Mouse (Mus musculus) heart, adult 2 months (tissue): Measurements from ENCODE around the gene 1700102P08Rik. TPM values are rescaled to one million over a fixed set of nuclear protein-coding genes. Genes with fewer than 3 reads are reported as not detected.

ENCODE experiments used
- DNase-seq, 2 experiments: peaks; one replicate each; pipeline ENCODE4 v3.0.0; 2021
- H3K27ac ChIP-seq: fragments of 200-600 bp; 2 replicates; pipeline ENCODE4 v1.8.1; 2022
- H3K27me3 ChIP-seq: fragments of 200-500 bp; 2 replicates; pipeline ENCODE4 v1.6.1; 2012; ENCODE audit warnings: mild to moderate bottlenecking, low read length, inconsistent platforms, mixed read lengths; ENCODE audit not compliant: control insufficient read depth, insufficient read depth
- H3K36me3 ChIP-seq: fragments of 200-500 bp; 2 replicates; pipeline ENCODE4 v1.6.1; 2012; ENCODE audit warnings: low read length, inconsistent platforms; ENCODE audit not compliant: control insufficient read depth, insufficient read depth
- H3K4me1 ChIP-seq: fragments of 200-500 bp; 2 replicates; pipeline ENCODE4 v1.6.1; 2011; ENCODE audit warnings: low read length; ENCODE audit not compliant: control insufficient read depth, insufficient read depth
- H3K4me3 ChIP-seq: fragments of 200-600 bp; 2 replicates; pipeline ENCODE4 v1.8.1; 2022
- H3K79me2 ChIP-seq: fragments of 200-500 bp; replicated peaks from 2 replicates; pipeline ENCODE4 v1.6.1; 2012; ENCODE audit warnings: mild to moderate bottlenecking, inconsistent platforms, low read length, moderate library complexity, mixed read lengths; ENCODE audit not compliant: control insufficient read depth, insufficient read depth
- H3K9ac ChIP-seq: fragments of 200-500 bp; 2 replicates; pipeline ENCODE4 v1.6.1; 2012; ENCODE audit warnings: low read depth, mild to moderate bottlenecking, control low read depth, inconsistent platforms, low read length, mixed read lengths
- CTCF ChIP-seq: fragments of 200-600 bp; IDR thresholded peaks from 2 replicates; pipeline ENCODE4 v1.8.1; 2022; ENCODE audit warnings: antibody characterized with exemption, mild to moderate bottlenecking, moderate library complexity
- EP300 ChIP-seq: fragments of 200-500 bp; IDR thresholded peaks from 2 replicates; pipeline ENCODE4 v1.6.1; 2011; ENCODE audit warnings: low read depth, low read length, control low read depth; ENCODE audit not compliant: insufficient read depth
- POLR2A ChIP-seq: fragments of 200-500 bp; IDR thresholded peaks from 2 replicates; pipeline ENCODE4 v1.6.1; 2011; ENCODE audit warnings: mild to moderate bottlenecking, low read depth, low read length, control low read depth; ENCODE audit not compliant: insufficient read depth
- WGBS: fragments of 180-500 bp; shearing (Covaris S2); methylation state at CpG from one replicate; pipeline ENCODE4 v1.1.7; 2018; 5-methylcytosine and 5-hydroxymethylcytosine counted together
- intact Hi-C: fragments of 180-260 bp; cut with DNase I; formaldehyde crosslinking; loops from one replicate; pipeline ENCODE4 v1.15.1; 2025
- polyA plus RNA-seq: library from polyadenylated mRNA; depleted of rRNA; stranded (reverse); fragments of >200 nt; gene quantifications from 2 replicates; pipeline ENCODE4 v1.2.3, GENCODE M21; 2012
- total RNA-seq, 2 experiments: library from RNA; stranded (reverse); gene quantifications; 2 replicates each; pipeline ENCODE4 v1.2.3; 2021

1700102P08Rik gene
- total and polyA plus RNA-seq, 3 experiments = 0.25 to 0.68 (median 0.57) TPM

- no peaks in the 10 kb centered on the region for H3K36me3 ChIP-seq
- TF ChIP-seq CTCF (peak; percentile 100), POLR2A (no peak), EP300 (no peak)
- intact Hi-C loops = loop anchor here (5.0 kb wide), 2 partner anchors 40 to 70 kb away; partner anchors contain the start of gene Usp19
- H3K79me2 ChIP-seq = no peaks in the 10 kb centered on the region
- 0 out of 2 replicates have a peak, but pooled peaks cover 2% of the 10 kb centered on the region for H3K4me1 ChIP-seq
- peak; percentile 85 to 90 for DNase-seq
- WGBS = 1% methylated on average over 40 of the region's 40 CpGs
- H3K4me3 ChIP-seq = peak overlapping the region; percentile 67
- H3K9ac ChIP-seq = peak overlapping the region; percentile 53
- no peaks in the 10 kb centered on the region for H3K27me3 ChIP-seq
- H3K27ac ChIP-seq = peak overlapping the region; percentile 43
Observed at GRCm38 (mm10) chr9:108452291-108452906, 59.8 kb downstream of the 1700102P08Rik start.

GRCm38 (mm10) chr9:108452911-108453310 is 60.3 kb downstream of the 1700102P08Rik start:
- no peak for TF ChIP-seq CTCF
- TF ChIP-seq POLR2A = no peak
- TF ChIP-seq EP300 = no peak
- Histone ChIP-seq H3K4me3 (peak overlapping the region; percentile 67; the same call in 1 of the 2 replicates), H3K9ac (no peak overlapping the region), H3K79me2 (no peaks in the 10 kb centered on the region), H3K36me3 (no peaks in the 10 kb centered on the region), H3K27me3 (no peaks in the 10 kb centered on the region), H3K4me1 (0 out of 2 replicates have a peak, but pooled peaks cover 2% of the 10 kb centered on the region), H3K27ac (peak overlapping the region; percentile 43; the same call in 1 of the 2 replicates)
- intact Hi-C loops = loop anchor here (5.0 kb wide), 2 partner anchors 39 to 71 kb away; partner anchors contain the start of gene Usp19
- 44% methylated on average over 6 of the region's 6 CpGs for WGBS
- DNase-seq = no peak

GRCm38 (mm10) chr9:108453458-108453857 is 60.9 kb downstream of the 1700102P08Rik start:
- no peak for DNase-seq
- Histone ChIP-seq H3K9ac (no peak overlapping the region), H3K27ac (no peak overlapping the region), H3K4me3 (no peak overlapping the region), H3K79me2 (no peaks in the 10 kb centered on the region), H3K36me3 (no peaks in the 10 kb centered on the region), H3K27me3 (no peaks in the 10 kb centered on the region), H3K4me1 (0 out of 2 replicates have a peak, but pooled peaks cover 2% of the 10 kb centered on the region)
- 63% methylated on average over 4 of the region's 4 CpGs for WGBS
- TF ChIP-seq EP300 (no peak), CTCF (no peak), POLR2A (no peak)
- intact Hi-C loops = loop anchor here (5.0 kb wide), 2 partner anchors 39 to 71 kb away; partner anchors contain the start of gene Usp19

- Histone ChIP-seq H3K9ac (no peak overlapping the region), H3K4me1 (0 out of 2 replicates have a peak, but pooled peaks cover 2% of the 10 kb centered on the region), H3K27ac (no peak overlapping the region), H3K27me3 (no peaks in the 10 kb centered on the region), H3K79me2 (no peaks in the 10 kb centered on the region), H3K4me3 (no peak overlapping the region), H3K36me3 (no peaks in the 10 kb centered on the region)
- WGBS = 86% methylated on average over 6 of the region's 6 CpGs
- no peak for DNase-seq
- intact Hi-C loops = loop anchor here (5.0 kb wide), 2 partner anchors 38 to 72 kb away; partner anchors contain the start of gene Usp19
- TF ChIP-seq CTCF (no peak), EP300 (no peak), POLR2A (no peak)
Observed at GRCm38 (mm10) chr9:108454429-108454828, 61.8 kb downstream of the 1700102P08Rik start.

GRCm38 (mm10) chr9:108455747-108456571 is 63.4 kb downstream of the 1700102P08Rik start:
- intact Hi-C loops = no loop called here
- Histone ChIP-seq H3K79me2 (no peaks in the 10 kb centered on the region), H3K36me3 (no peaks in the 10 kb centered on the region), H3K27ac (no peak overlapping the region), H3K4me3 (no peak overlapping the region), H3K9ac (no peak overlapping the region), H3K4me1 (no peaks in the 10 kb centered on the region), H3K27me3 (no peaks in the 10 kb centered on the region)
- no peak for TF ChIP-seq CTCF
- no peak for TF ChIP-seq EP300
- TF ChIP-seq POLR2A = no peak
- no peak for DNase-seq
- 62% methylated on average over 12 of the region's 12 CpGs for WGBS

DNA sequence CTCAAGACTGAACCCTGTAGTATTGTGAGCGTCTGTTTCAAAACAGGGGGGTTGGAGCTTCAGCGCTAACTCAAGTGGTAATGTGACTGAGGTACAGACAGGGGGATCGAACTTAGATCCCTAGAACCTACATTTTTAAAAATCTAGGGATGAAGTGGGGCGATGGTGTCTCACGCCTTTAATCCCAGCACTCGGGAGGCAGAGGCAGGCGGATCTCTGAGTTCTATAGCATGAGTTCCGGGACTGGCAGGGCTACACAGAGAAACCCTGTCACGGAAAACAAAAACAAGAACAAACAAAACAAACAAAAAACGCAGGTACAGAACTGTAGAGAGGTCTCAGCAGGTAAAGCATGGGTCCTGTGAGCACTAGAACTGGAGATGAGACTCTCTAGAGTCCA is 64.3 kb downstream of the 1700102P08Rik start:
- 87% methylated on average over 10 of the region's 10 CpGs for WGBS
- TF ChIP-seq EP300 (no peak), POLR2A (no peak), CTCF (no peak)
- no peaks in the 10 kb centered on the region for H3K27me3 ChIP-seq
- peaks cover 6% of the 10 kb centered on the region for H3K4me1 ChIP-seq
- H3K9ac ChIP-seq = no peak overlapping the region
- no peaks in the 10 kb centered on the region for H3K79me2 ChIP-seq
- H3K27ac ChIP-seq = no peak overlapping the region
- H3K36me3 ChIP-seq = no peaks in the 10 kb centered on the region
- intact Hi-C loops = no loop called here
- DNase-seq = no peak
- no peak overlapping the region for H3K4me3 ChIP-seq
